Mouse (Mus musculus): ENCODE measurements at regions not wholly inside any gene's neighbourhood (a gene's known extent, or its start where the extent isn't known, plus 50 kb on each side); places are given as distances from the start of the nearest gene placed in this dataset.

GRCm38 (mm10) chr8:34455376-34455775 lies 343.8 kb upstream of the Gm10131 start:
- TF ChIP-seq CTCF (IDR thresholded peaks at IDR 0.05; ENCODE audit: control insufficient read depth, insufficient read depth, low read length) (no peak), POLR2A (IDR thresholded peaks at IDR 0.05; ENCODE audit: borderline replicate concordance, control insufficient read depth, low read depth, low read length) (no peak)
